Mouse (Mus musculus) forebrain, embryonic 10.5 days (tissue): ENCODE results near the gene LTO1. TPM values are rescaled to one million over a fixed set of nuclear protein-coding genes. Genes with fewer than 3 reads are reported as not detected.

Experiments
- DNase-seq: peaks from one replicate; pipeline ENCODE4 v3.0.0-alpha.2; 2017; ENCODE audit warnings: low spot score; ENCODE audit errors: extremely low spot score
- H3K27ac ChIP-seq: fragments of 300-500 bp; sonication (generic); 2 replicates; pipeline ENCODE4 v1.5.1; 2016; ENCODE audit warnings: mild to moderate bottlenecking
- H3K27me3 ChIP-seq: fragments of 300-500 bp; sonication (generic); 2 replicates; pipeline ENCODE4 v1.6.1; 2016; ENCODE audit warnings: mild to moderate bottlenecking; ENCODE audit not compliant: poor library complexity, severe bottlenecking
- H3K36me3 ChIP-seq: fragments of 300-500 bp; sonication (generic); replicated peaks from 2 replicates; pipeline ENCODE4 v1.6.1; 2016; ENCODE audit warnings: mild to moderate bottlenecking, moderate library complexity
- H3K4me1 ChIP-seq: fragments of 300-500 bp; sonication (generic); 2 replicates; pipeline ENCODE4 v1.6.1; 2016
- H3K4me3 ChIP-seq: fragments of 300-500 bp; sonication (generic); 2 replicates; pipeline ENCODE4 v1.5.1; 2016; ENCODE audit warnings: mild to moderate bottlenecking, moderate library complexity
- H3K9me3 ChIP-seq: fragments of 300-500 bp; sonication (generic); 2 replicates; pipeline ENCODE4 v1.6.1; 2016; ENCODE audit warnings: mild to moderate bottlenecking, moderate library complexity
- WGBS: fragments of 180-500 bp; shearing (Covaris S2); methylation state at CpG from one replicate; pipeline ENCODE4 v1.1.7; 2016; 5-methylcytosine and 5-hydroxymethylcytosine counted together
- polyA plus RNA-seq: library from polyadenylated mRNA; unstranded; fragments of >200 nt; fragmentation: Nextera tagmentation; extraction: Ambion mirVana; gene quantifications from 2 replicates; pipeline ENCODE4 v1.2.1, GENCODE M21; 2016

LTO1 gene
- polyA plus RNA-seq, 1 experiment from 2014 or later = 24.6 TPM

GRCm38 (mm10) chr7:144937490-144937889 is 22.6 kb downstream of the LTO1 start:
- 4% methylated on average over 20 of the region's 20 CpGs for WGBS
- H3K36me3 ChIP-seq = peaks cover 56% of the 10 kb centered on the region

DNA sequence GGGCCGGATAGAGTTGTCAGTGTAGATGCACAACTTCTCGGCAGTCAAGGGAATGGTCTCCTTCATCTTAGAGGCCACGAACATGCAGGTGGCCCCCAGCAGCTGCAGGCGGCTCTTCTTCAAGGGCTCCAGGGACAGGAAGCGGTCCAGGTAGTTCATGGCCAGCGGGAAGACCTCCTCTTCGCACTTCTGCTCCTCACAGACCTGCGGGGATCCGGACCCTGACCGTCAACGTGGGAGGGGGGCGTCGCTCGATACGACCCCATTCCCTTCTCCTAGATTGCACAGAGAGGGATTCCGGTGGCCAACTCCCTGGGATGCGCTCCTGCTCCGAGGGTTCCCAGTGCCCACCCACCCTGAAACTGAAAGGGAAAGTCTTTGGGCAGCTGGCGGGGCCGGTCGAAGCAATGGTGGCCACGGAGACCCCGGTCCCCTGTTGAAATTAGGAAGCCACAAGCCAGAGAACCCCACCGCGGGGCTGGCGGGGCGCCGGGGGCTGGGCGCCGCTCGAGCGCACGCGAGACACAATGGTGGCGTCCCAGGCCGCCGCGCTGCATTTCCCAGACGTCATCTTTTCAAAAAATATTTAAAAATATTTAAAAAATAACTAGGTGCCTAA is 23.1 kb downstream of the LTO1 start:
- WGBS = under 1% methylated on average over 39 of the region's 39 CpGs
- peaks cover 67% of the 10 kb centered on the region for H3K4me1 ChIP-seq
- peak overlapping the region; percentile 99 for H3K27ac ChIP-seq
- no peaks in the 10 kb centered on the region for H3K9me3 ChIP-seq
- H3K4me3 ChIP-seq = peak overlapping the region; percentile 88
- peaks cover 28% of the 10 kb centered on the region; the same call in 1 of the 2 replicates for H3K27me3 ChIP-seq
- peaks cover 51% of the 10 kb centered on the region for H3K36me3 ChIP-seq
- DNase-seq = peak; percentile 50

More at GRCm38 (mm10) chr7:144937490-144937889, 22.6 kb downstream of the LTO1 start:
- Histone ChIP-seq H3K4me1 (peaks cover 64% of the 10 kb centered on the region), H3K27me3 (peaks cover 23% of the 10 kb centered on the region; the same call in 1 of the 2 replicates), H3K4me3 (peak overlapping the region; percentile 88), H3K9me3 (no peaks in the 10 kb centered on the region), H3K27ac (peak overlapping the region; percentile 99)
- peak; percentile 89 for DNase-seq

- Histone ChIP-seq H3K4me3 (peak overlapping the region; percentile 88), H3K27ac (peak overlapping the region; percentile 99), H3K4me1 (peaks cover 75% of the 10 kb centered on the region), H3K36me3 (peaks cover 43% of the 10 kb centered on the region), H3K9me3 (no peaks in the 10 kb centered on the region), H3K27me3 (peaks cover 33% of the 10 kb centered on the region)
- DNase-seq = peak; percentile 33
- under 1% methylated on average over 32 of the region's 32 CpGs for WGBS
Measured at GRCm38 (mm10) chr7:144938661-144939343, 23.9 kb downstream of the LTO1 start.

DNA sequence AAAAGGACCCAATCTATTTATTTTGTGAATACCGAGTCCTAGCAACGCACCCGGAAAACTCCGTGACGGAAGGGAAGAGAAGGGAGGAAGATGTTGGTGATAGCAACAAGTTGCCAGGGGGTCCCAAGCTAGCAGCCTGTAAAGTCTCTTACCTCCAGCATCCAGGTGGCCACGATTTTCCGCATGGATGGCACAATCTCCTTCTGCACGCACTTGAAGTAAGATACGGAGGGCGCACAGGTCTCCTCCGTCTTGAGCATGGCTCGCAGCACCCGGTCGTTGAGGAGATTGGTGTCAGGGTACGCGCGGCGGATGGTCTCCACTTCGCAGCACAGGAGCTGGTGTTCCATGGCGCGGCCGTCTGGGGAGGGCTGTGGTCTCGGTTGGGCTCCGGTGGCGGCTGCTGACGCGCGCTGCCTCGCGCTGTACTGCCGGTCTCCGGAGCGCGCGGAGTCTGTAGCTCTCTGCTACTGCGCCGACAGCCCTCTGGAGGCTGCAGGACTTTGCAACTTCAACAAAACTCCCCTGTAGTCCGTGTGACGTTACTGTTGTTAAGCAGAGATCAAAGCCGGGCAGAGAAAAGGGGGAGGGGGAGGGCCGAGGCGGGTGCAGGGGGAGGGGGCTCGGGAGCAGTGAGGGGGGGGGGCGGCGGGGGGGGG is 24.6 kb downstream of the LTO1 start, which contains the start of gene Ccnd1:
Ccnd1 (minus strand) TSS at position 582 of the 659 bp plus-strand sequence.
- H3K27ac ChIP-seq = peak within 1 kb of the TSS; percentile 99
- peaks cover 77% of the 10 kb centered on the region for H3K4me1 ChIP-seq
- peaks cover 39% of the 10 kb centered on the region for H3K27me3 ChIP-seq
- peaks cover 36% of the 10 kb centered on the region for H3K36me3 ChIP-seq
- no peaks in the 10 kb centered on the region for H3K9me3 ChIP-seq
- DNase-seq = peak; percentile 90
- H3K4me3 ChIP-seq = peak within 1 kb of the TSS; percentile 88
- WGBS = under 1% methylated on average over 43 of the region's 45 CpGs

- Histone ChIP-seq H3K27ac (peak overlapping the region; percentile 99), H3K27me3 (peaks cover 39% of the 10 kb centered on the region), H3K36me3 (peaks cover 30% of the 10 kb centered on the region), H3K4me1 (peaks cover 75% of the 10 kb centered on the region), H3K9me3 (no peaks in the 10 kb centered on the region), H3K4me3 (peak overlapping the region; percentile 88)
- no peak for DNase-seq
- whole genome bisulfite sequencing = under 1% methylated on average over 22 of the region's 22 CpGs
Measured at GRCm38 (mm10) chr7:144940003-144940571, 25.2 kb downstream of the LTO1 start.

- Histone ChIP-seq H3K27ac (peak overlapping the region; percentile 99), H3K9me3 (no peaks in the 10 kb centered on the region), H3K4me1 (peaks cover 73% of the 10 kb centered on the region), H3K27me3 (peaks cover 39% of the 10 kb centered on the region), H3K4me3 (peak overlapping the region; percentile 88), H3K36me3 (peaks cover 25% of the 10 kb centered on the region)
- DNase-seq = peak; percentile 46
- under 1% methylated on average over 11 of the region's 11 CpGs for WGBS
Measured at GRCm38 (mm10) chr7:144940585-144940984, 25.7 kb downstream of the LTO1 start.

GRCm38 (mm10) chr7:144941242-144941831 is 26.4 kb downstream of the LTO1 start:
- Histone ChIP-seq H3K36me3 (peaks cover 18% of the 10 kb centered on the region), H3K27me3 (peaks cover 39% of the 10 kb centered on the region), H3K9me3 (no peaks in the 10 kb centered on the region), H3K27ac (peak overlapping the region; percentile 99), H3K4me1 (peaks cover 65% of the 10 kb centered on the region), H3K4me3 (peak overlapping the region; percentile 88)
- under 1% methylated on average over 39 of the region's 39 CpGs for WGBS
- peak; percentile 97 for DNase-seq

- peak overlapping the region; percentile 88 for H3K4me3 ChIP-seq
- no peaks in the 10 kb centered on the region for H3K9me3 ChIP-seq
- H3K27ac ChIP-seq = peak overlapping the region; percentile 99
- under 1% methylated on average over 35 of the region's 35 CpGs for WGBS
- peak; percentile 74 for DNase-seq
- peaks cover 9% of the 10 kb centered on the region for H3K36me3 ChIP-seq
- H3K27me3 ChIP-seq = peaks cover 39% of the 10 kb centered on the region
- H3K4me1 ChIP-seq = peaks cover 56% of the 10 kb centered on the region
Measured at GRCm38 (mm10) chr7:144942071-144942743, 27.3 kb downstream of the LTO1 start.

GRCm38 (mm10) chr7:144942744-144943135 is 27.8 kb downstream of the LTO1 start:
- H3K4me3 ChIP-seq = peak overlapping the region; percentile 88
- H3K9me3 ChIP-seq = no peaks in the 10 kb centered on the region
- H3K36me3 ChIP-seq = peaks cover 4% of the 10 kb centered on the region
- peak; percentile 67 for DNase-seq
- H3K27me3 ChIP-seq = peaks cover 39% of the 10 kb centered on the region
- 0% methylated on average over 20 of the region's 20 CpGs for WGBS
- peaks cover 51% of the 10 kb centered on the region for H3K4me1 ChIP-seq
- H3K27ac ChIP-seq = peak overlapping the region; percentile 99

- Histone ChIP-seq H3K9me3 (no peaks in the 10 kb centered on the region), H3K4me1 (peaks cover 51% of the 10 kb centered on the region), H3K27me3 (peaks cover 39% of the 10 kb centered on the region), H3K36me3 (no peaks in the 10 kb centered on the region), H3K4me3 (peak overlapping the region; percentile 88), H3K27ac (peak overlapping the region; percentile 99)
- DNase-seq = peak; percentile 86
- WGBS = under 1% methylated on average over 45 of the region's 45 CpGs
Measured at GRCm38 (mm10) chr7:144943254-144943653, 28.4 kb downstream of the LTO1 start.

DNA sequence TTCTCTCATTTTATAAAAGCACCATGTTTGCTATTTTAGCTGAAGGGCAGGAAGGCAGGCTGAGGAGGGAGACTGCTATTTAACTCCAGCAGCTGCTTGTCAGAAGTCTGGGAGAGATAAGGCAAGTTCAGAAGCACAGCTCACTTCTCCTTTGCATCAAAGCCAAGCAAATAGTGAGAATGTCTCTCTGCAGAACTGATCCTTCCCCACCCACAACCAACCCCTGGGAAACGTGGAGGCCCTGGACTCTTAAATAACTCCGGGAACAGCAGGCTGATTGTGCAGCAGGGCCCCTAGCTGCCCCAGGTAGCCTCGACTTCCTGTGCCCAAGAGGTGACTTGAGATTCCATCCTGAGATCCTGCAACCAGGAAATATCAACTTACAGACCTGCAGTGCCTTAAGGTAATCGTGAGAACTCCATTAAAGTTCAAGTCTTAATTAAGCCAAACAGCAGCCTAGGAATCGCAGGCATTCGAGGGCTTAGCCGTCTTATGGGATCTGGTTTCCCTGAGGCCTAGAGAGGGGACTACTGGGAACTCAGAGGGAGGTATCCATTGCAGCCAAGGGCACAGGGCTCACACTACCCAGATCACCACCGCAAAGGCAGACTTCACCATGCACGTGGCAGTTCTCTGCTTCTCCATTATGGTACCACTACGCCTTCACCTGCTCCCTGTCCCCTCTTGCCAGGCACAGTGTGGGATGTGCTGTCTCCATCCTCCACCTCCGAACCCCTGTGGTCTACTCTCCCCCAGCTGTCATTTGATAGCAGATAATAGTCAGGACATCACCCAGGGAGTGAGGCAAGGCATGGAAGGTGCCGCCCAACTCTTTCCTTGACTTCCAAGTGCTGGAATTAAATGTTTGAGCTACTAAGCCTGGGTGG is 43.9 kb downstream of the LTO1 start:
- peak overlapping the region; percentile 13; the same call in 1 of the 2 replicates for H3K27ac ChIP-seq
- no peak for DNase-seq
- no peaks in the 10 kb centered on the region for H3K36me3 ChIP-seq
- H3K4me1 ChIP-seq = peaks cover 19% of the 10 kb centered on the region
- WGBS = 59% methylated on average over 12 of the region's 12 CpGs
- no peak overlapping the region for H3K4me3 ChIP-seq
- H3K9me3 ChIP-seq = no peaks in the 10 kb centered on the region
- no peaks in the 10 kb centered on the region for H3K27me3 ChIP-seq
